Mouse (Mus musculus) activated CD4-positive, CD25-positive, alpha-beta regulatory T cell, adult 4 months (primary cell): Measurements from ENCODE around the gene Arhgap25. TPM values are rescaled to one million over a fixed set of nuclear protein-coding genes. Genes with fewer than 3 reads are reported as not detected.
A peak's percentile ranks its signal among the peaks of the same experiment; 100 is the strongest.
"Not testable (repeated sequence)": the region's sequence is repeated elsewhere in the genome, so short reads cannot be mapped to it uniquely, and the experiment has no call there.

Experiments used
- ATAC-seq: one replicate; pipeline ENCODE4 v1.8.0; 2017
- polyA plus RNA-seq, 2 experiments: library from polyadenylated mRNA; unstranded; fragments of 100-300 nt; shearing (Covaris generic); gene quantifications; one replicate each; pipeline ENCODE4 v1.2.1; 2017

Gene Arhgap25
- 10 to 100 TPM; 76.6 to 80.0 TPM for polyA plus RNA-seq

DNA sequence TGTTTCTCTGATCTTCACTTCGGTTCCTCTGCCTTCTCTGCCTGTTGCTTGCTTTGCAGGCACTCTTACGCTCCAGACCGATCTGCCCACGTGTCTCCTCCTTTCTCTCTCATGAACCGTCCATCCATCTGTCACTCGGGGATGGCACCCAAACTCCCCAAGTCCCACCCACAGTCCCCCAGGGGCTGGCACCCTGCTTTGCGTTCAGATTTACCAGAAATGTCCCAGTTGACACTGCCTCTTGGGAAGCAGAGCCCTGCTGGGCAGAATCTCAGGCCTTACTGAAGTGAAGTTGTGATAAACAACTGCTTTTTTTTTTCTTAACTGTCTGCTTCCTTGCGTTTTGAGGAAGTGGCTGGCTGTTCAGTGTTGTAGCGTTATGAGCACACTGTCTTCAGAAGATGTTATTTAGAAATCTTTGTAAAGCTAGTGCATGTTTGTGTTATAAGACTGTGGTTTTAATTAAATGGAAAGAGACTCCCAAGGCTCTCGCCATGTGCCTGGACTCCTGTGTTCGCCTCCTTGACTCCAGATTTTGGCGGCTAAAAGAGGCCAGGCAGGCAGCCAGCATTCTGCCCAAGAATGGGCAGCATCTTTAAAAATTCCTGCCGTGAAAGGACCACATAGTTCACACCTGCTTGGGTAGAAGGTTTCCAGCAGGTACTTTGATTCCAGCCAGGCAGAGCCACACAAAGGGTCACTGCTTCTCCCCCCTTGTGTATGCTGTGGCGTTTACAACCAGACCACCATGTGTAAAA is at the start of gene Arhgap25:
Arhgap25 (minus strand) TSS at position 307 of the 758 bp plus-strand sequence.
- peak; percentile 34 for ATAC-seq

DNA sequence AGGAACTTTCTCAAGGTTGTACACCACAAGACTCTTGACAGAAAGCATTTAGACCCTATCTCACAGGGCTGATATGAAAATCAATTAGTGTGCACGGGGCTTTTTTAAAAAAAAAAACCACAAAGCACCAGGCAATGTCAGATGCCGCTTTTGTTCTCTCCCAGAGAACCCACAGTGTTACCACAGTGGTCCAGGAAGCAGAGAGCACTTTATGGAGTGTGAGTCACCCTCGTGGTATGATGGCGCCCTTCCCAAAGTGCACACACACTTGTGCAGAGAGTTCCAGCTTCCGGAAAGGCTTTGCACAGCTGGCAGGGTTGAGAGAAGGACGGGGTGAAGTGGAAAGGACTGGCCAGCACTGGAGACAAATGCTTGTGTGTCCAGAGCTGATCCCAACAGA is 49.4 kb upstream of the Arhgap25 start:
- no peak for ATAC-seq

DNA sequence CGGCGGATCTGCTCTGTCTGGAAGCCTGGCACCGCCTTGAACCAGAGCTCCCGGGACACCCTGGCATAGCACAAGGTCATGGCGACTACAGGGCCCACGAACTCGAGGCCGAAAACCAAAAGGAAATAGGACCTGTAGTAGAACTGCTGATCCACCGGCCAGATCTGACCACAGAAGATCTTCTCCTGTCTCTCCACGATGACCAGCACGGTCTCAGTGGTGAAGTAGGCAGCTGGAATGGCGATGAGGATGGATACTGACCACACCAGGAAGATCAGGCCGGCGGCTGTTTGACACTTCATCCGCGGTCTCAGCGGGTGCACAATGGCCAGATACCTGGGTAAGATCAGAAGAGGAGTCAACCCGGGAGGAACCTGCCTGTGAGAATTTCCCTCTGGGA is 48.5 kb upstream of the Arhgap25 start:
- no peak for ATAC-seq

DNA sequence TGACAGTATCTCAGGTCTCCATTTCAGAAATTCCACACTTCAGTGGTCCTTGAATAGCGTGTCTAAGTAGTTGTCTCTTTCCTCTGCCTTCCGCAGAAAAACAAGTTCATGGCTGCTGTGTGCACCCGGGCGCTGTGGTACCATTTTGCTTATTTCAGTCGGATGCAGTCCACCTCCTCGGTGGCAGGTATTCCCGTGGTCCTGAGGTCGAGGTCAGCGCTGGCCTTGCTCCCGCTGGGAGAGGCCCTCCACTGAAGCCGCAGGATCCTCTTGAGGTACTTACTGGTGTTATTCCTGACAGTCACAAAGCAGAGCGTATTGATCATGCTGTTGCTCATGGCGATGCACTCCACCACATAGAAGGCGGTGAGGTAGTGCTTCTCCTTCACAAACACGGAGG is 48.0 kb upstream of the Arhgap25 start:
- ATAC-seq = no peak

DNA sequence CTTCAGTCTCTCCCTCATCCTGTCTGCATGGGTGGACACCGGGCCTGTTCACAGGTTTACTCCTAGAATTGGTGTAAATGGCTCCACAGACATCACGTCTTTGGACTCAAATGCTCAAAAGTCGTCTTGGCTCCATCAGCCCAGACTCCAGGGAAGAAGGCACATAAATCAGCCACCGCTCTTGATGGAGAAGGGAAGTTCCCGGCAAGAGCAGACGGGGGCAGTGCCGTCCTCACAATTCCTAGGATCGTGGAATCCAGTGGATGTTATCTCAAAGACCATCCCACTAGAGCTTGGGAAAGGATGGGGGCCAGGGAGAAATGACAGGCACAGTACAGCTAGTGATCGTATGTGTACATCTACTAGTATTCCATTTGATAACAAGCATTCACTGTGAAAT is 45.2 kb upstream of the Arhgap25 start:
- ATAC-seq = no peak

DNA sequence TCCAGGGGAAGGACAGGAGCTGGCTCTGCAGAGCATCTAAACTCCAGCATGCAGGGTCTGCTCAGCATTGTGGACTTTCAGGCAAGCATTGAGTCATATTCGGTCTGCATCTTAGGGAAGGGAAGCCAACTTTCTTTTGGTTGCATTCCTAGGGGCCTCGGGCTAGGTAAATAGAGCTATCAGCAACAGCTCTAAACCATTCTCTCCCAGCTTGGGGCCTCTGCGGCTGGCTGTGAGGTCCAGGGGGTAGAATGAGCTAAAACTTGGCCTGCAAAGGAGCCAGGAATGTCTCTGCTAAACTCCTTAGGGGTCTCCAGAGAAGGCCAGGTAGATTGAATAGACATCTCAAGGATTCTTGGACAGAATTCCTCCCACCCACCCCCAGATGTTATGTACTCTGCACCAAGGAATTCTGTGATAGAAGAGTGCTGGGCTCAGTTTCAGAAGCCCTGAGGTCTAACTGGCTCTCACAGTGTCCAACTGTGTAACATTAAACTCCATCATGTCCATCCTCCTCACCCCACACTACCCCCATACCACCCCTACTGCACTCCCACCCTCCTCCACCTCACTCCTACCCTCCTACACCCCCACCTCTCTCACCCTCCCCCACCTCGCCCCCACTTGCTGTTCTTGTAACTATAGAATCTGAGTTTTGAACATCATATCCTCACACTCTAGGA is 43.7 kb upstream of the Arhgap25 start:
- ATAC-seq = no peak

DNA sequence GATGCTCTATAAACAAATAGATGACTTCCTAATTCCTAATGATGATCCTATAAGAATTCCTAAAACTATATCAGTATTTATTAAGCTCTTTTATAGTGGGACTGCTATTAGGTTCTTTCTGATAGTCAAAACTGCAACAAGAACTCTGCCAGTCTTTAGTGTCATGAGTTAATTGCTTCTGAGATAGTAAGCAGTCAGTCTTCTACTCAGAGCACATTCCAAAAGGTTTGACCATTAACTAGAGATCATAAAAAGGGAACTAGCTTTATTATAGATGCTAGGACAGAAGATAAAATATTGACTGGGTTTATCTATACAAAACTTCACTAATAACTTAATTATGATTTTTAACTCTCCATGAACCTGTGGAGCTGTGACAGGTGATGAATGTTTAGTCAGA is 38.8 kb upstream of the Arhgap25 start:
- ATAC-seq = not testable (repeated sequence)

DNA sequence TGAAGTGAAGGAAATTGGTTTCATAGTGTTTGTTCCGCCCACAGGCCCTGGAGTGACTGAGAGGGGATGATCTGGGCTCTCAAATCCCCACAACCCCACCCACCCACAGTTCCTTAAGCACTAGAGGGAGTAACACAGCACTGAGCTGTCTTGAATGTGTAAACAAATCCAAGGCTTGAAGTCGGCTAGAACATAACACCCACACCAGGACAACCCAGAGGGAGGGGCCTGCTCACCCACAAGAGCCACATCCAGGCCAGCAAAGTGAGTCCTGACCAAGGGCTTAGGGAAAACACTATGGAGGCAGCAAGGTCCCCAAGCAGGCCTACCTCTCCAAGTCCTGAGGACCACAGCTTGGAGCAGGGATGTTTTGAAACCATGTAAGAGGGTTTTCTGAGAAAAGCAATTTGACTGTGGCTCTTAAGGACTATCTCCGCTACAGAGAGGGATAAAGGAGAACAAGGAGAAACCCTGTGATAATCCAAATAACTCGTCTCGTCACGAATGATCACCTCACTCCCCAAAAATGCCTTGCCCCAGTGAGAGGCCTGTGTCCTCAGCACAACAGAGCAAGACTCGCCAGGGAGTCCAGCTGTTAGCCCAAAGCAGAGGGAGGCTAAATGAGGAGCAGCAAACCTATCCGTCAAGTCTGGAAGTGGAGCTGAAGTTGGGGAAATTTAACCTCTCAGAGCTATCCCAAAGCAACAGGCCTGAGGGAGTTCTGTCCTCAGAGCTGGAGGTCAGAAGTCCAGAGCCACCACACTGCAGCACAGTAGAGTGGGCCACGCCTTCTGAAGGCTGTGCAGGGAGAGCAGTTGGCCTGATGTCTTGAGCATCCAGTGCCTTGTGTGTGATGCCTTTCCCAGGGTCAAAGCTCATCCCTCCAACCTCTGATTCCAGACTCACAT is 34.9 kb upstream of the Arhgap25 start:
- ATAC-seq = no peak

DNA sequence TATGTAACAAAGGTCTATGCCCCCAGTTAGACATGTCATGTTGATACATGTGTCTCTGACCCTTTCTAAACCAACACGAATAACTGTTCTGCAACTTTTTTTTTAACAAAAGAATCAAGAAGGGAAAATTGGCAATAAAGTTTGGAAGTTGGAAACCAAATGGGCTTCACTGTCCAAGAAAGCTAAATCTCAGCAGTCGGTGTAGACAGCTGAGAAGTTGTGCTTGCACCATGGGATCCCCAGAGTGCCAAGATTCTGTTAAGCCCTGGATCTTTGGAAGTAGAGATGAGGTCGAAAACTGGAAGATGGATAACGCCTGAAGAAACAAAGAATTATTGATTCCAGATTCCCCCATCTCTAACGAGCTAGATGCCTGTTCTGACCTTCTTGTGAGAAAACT is 32.1 kb upstream of the Arhgap25 start:
- no peak for ATAC-seq

DNA sequence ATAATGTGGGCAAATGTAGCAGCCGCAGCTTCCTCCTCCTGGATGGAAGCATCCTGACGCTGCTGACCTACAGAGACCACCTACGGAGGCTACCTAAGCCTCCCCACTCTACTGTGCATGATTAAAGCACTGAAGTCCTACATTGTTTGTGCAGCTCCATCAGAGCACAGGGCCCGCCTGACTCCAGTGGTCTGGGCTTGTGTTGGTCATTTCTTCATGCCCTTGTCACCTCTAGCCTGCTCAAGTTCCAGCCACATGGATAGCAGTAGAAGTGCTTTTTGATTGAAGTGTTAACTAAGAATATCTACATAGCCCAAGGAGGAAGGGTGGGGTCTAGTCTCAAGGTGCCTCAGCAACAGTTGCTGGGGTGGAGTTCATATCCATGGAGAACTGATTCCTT is 31.3 kb upstream of the Arhgap25 start:
- ATAC-seq = no peak

DNA sequence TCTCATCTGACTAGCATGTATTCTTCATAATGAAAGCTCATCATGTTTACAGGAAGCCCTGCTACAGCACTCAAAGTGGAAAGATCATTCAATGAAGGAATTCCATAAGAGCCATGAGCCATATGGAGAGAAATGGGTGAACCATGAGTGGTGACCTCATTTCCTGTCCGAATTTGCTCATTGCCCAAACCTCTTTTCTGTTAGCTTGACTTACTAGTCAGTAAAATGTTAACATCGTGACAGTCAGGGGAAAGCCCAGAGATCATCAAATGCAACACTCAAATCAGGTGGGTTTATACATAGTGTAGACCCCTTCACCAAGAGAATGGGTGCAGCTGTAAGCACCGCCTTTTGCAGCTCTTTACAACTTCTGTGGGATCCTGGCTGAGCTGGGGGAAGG is 20.7 kb upstream of the Arhgap25 start:
- ATAC-seq = no peak

DNA sequence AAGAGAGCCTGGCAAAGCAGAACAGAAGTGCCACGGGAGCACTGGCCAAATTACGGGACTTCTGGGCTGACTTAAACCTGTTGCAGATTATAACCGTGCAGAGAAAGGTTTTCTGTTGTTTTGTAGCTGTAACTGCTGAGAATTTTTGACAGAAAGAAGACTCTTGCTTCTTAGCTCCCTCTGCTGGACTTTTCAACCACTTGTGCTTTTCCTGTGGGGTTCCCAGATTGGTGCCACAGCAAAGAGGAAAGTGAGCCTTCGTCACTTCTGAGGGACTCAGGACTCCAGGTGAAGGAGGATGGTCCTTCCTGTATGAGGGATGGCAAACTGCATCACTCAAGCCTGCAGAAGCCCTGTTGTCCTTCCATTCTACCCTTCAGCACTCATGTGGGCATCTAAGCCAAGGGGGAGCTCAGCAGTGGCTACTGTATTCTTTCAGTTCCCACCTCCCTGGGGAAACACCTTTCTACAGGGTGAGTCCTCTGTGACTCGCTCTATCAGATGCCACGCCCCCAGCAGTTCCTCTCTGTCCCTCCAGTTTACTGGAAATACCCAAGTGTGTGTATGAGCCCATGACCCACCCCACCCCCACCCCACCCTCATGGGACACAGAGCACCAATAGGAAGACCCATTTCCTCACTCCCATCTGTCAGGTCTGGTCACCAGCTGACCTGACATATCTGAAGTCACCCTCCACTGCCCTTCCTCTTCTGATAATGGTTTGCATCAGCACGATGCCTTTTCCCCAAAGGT is 19.2 kb upstream of the Arhgap25 start:
- no peak for ATAC-seq

DNA sequence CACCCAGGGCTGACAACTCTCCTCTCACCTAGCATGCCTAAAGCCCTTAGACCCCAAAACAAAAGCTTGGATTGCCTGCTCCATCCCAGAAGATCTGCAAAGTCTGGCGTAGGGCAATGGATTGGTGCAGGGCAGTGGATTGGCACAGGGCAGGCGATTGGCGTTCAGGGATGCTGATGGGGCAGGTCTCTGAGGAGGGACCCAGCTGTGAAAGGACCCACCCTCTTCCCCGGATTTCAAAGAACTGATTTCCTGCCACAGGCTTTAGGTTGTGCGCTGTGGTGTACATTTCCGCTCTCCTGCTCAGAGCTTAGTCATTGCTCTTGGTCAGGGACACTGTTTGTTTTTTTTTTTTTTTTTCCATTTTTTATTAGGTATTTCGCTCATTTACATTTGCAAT is 14.8 kb upstream of the Arhgap25 start:
- peak; percentile 95 for ATAC-seq

DNA sequence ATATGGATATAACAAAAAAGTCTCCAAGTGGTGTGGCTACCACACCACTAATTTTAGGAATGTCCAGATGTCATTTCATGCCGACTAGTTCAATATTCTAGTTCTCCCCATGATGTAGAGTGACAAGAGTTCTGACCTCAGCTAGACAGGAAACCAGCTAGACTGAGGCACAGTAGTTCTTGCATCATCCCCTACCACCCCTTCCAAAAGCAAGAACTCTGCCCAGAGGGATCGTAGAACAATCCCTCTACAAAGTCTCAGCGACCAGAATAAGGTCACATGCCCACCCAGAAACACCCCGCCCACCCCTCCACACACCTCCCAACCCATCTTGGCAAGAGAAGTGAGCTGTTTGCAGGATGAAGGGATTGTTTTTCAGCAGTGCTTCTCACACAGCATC is 14.4 kb upstream of the Arhgap25 start:
- peak; percentile 48 for ATAC-seq

DNA sequence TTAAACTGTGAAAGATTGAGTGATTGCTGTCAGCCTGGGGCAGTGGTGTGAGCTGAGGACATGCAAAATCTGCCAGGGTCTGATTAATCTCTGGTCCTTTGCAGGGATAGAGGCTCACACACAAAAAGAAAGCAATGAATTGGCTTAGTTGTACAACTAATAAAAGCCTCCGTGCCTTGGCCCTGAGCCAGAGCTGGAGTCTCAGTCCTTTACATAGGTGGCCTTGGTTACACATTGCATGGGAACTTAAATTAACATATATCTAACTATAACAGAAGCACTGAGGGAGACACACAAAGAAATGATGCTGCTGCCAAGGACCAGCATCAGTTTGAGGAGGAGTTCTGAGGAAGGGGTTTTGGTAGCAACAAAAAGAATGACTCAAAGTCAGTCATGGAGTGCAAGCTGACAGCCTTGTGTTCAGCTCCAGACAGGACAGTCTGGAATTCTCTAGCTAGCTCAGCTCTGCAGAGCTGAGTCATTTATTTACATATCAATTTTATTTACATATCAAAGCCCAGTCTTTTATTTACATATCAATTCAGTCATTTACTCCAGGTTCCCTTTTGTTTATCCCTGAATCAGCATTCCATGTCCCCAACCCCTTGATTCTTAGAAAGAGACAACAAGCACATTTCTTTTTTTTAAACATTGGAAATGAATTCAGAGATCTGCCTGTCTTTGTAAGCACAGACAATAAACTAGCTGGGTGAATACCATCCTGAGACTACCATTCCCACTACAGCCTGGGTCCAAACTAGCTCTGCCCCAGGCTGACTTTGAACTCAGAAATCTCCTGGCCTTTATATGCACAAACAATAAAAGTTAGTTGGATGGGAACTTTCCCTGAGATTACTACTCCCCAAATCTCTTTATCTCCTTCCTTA is 12.5 kb upstream of the Arhgap25 start:
- no peak for ATAC-seq

DNA sequence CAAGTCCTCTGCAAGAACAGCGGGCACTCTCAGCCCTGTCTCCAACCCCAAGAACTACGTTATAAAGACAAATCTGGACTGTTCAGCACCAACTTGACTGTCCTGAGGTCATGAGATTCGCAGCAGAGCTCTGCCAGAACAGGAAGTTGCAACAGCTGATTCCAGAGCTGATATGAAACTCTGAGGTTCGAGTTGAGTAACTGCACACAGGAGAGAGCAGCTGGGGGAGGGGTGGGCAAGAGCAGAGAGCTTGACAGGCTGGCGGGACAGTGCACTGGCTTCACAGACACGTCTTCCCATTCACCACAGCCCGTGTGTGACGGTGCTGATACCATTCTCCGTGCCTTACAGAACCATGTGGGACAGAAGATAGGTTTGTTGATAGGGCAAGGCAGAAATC is 9.0 kb upstream of the Arhgap25 start:
- peak; percentile 89 for ATAC-seq

DNA sequence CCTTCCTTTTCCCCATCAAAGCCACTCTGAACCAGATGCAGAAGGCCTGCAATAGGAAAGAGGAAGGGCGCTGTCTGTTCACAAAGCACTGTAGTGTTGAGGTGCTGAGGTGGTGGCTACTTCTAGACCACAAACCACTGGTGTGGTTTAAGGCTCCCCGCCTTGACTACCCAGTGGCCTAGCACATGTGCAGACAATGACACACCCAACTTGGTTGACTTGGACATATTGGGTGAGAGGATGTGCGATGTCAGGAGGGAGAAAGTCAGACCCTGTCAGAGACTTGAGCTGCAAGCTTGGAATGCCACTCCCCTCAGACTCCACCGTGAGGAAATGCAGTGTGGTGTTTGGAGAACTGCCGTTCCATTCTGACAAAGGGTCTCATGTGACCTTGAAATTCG is 8.1 kb upstream of the Arhgap25 start:
- ATAC-seq = peak; percentile 37

DNA sequence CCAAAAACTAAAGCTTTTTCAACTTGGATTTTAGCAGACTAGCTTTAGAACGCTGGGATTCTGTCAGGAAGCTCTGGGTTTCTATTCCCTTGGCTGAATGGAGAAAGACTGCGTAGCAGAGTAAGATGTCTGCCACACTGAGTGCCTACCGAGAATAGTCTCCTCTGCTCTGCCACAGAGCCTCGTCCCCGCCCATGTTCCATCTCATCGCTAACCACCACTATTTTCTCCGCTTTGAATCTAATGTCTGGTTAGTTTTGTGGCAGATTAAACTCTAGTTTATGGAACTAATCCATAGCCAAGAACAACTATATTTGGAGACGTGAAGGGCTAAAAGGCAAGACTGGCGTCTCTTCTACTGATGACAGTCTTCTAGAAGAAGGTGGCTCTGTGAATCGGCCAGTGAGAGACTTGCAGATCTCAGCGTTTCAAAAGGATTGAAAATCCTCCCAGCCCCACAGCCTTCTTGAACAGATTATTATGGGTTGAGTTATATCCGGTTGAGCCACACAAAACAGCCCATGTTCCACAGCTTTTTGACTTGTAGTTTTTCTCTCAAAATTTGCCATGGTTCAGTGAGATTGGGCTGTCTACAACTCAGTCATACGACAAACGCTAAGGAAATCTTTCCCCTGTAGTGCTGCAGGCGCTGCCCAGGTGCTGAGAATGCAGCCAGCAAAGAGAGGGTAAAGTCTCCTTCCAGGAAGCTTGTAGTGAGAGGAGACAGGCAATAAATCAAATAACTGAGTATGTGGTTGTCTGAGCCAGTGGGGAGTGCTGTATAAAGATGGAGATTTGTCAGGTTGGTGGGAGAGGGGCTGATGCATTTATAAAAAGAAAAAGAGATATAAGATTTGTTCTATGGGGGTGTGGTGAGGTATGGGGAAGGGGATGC is 5.6 kb upstream of the Arhgap25 start:
- no peak for ATAC-seq

DNA sequence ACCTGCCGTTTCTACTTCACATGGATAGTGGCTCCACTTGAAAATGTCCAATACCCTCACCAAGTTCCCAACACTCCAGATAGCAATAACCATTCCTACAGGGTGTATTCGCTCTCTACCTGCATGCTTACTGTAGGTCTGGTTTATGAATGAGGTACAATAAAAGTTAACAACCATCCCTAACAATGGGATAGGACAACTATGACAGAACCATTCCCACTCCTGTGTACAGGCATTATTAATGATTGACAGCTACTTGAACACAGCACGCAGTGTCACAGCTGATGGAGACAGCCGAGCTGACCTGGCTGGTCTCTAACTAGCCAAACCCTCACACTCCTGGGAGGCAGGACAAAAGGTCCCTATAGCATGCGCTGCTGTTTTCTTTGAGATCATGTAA is 4.6 kb upstream of the Arhgap25 start:
- no peak for ATAC-seq

DNA sequence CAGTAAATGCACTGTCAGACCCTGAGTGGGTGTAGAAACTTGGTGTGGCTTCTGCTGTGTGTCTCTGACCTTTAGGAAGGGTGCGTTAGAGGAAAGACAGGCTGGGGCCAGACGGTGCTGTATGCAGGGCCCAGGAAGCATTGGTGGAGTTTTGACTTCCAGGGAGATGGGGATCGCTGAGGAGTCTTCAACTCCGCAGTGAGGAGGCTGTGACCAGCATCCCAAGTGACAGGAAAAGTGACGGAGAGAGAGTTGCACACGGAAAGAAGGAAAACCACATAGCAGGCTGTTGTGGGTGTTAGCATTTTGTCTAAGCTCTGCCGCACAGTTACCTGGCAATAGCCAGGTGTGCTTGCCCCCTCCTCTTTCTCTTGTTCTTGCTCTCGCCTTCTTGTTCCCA is 3.2 kb upstream of the Arhgap25 start:
- peak; percentile 8 for ATAC-seq
